Mouse (Mus musculus): ENCODE results near the gene Cchcr1.

Gene Cchcr1

DNA sequence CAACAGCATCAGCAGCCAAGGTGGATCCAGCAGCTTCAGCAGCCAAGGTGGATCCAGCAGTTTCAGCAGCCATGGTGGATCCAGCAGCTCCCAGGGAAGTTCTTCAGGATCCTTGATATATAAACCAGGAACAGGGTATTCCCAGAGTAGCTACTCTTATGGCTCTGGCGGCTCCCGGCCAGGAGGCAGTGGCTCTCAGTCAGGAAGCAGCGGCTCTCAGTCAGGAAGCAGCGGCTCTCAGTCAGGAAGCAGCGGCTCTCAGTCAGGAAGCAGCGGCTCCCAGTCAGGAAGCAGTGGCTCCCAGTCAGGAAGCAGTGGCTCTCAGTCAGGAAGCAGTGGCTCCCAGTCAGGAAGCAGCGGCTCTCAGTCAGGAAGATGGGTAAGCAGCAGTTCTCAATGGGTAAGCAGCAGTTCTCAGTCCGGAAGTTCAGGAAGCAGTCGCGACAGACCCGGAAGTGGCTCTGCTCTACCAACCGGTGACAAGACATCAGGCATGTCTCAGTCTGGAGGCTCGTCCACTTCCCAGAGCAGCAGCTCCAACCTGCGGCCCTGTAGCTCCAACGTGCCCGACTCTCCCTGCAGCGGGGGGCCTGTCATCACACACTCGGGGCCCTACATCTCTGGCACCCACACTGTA is 38.0 kb downstream of the Cchcr1 start:
- no peak for DNase-seq (ENCODE audit: low spot score in 2 of 2)

DNA sequence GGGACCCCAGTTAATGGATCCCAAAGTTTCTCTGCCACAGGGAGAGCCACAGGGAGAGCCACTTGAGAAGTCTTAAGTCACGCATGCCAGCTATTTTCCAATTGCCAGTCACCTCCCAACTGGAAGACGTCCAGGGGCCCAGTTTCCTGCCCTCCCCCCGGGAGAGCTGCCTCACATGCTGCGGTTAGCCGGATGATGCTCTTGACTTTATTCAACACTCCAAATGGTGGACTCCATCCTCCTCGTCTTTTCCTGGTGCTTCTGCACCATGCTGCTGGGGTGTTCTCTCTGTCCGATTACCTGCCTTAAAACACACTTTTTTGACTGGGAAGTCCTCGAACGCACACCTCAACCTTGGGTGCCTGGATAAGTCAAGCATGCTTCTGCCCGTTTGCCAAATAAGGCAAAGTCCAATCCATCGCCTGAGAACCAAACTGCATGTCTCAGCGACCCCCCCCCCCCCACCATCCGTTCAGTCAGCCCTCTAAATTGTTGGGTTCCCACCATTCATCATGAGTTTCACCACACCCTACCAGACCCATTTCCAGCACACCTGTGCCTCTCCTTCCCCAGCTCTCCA is 39.4 kb downstream of the Cchcr1 start:
- DNase-seq (ENCODE audit: low spot score in 2 of 2): no peak

DNA sequence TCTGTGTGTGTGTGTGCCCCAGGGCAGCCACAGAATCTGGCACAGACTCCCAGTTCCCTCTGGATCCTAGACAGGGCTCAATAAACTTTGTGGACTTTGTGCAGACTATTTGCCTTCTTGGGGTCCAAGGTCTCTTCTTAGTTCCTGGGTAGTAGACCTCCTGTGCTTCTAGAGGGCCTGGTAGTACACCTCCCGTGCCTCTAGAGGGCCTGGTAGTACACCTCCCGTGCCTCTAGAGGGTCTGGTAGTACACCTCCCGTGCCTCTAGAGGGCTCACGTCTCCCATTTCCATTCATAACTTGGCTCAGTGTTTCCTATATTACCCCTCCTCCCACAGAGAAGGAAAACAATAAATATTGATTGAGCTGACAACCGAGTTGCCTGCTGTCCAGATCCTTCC is 39.9 kb downstream of the Cchcr1 start:
- DNase-seq (ENCODE audit: low spot score in 2 of 2): peak in 1 of 2 experiments; percentile 34

DNA sequence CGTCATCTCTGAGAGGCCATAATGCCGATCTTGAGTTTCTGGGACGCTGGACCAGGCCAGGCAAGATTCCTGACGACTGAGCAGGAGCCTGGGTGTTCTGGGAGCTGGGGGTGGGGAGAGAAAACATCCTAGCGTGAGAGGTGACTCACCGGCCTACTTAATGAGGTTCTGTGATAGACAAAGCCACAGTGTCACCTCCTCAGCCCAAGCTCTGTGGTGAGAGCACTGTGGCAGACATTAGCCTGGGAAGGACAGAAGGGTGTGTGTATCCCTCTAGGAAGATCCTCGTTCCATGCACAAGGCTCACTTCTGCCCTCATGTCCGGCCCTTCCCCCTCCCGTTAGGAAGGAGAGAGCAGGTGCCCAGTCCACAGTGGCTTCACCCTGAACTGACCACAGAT is 40.5 kb downstream of the Cchcr1 start:
- DNase-seq (ENCODE audit: low spot score in 2 of 2): no peak

DNA sequence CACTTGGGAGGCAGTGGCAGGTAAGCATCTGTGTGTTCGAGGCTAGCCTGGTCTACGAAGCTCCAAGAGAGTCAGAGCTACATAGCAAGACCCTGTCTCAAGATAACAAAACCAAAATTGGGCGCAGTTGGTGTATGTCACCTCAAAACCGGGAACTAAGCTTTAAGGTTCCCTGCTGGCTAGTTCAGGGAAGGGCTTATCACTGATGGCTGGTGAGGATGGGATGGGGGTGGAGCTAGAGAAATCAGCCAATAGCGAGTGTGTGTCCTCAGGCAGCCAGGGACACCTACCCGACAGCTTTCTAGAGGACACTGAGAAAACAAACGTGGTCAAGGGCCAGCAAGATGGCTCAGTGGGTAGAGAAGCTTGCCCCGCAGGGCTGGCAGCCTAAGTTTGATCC is 41.3 kb downstream of the Cchcr1 start:
- no peak for DNase-seq (ENCODE audit: low spot score in 2 of 2)

- no peak for DNase-seq (ENCODE audit: low spot score in 2 of 2)
Measured at GRCm38 (mm10) chr17:35567150-35567549, 50.2 kb downstream of the Cchcr1 start, which contains the start of gene 2300002M23Rik. TSS of gene 2300002M23Rik (plus strand) at chr17:35567450.

- DNase-seq (ENCODE audit: low spot score in 2 of 2): no peak
Measured at GRCm38 (mm10) chr17:35567767-35568166, 50.9 kb downstream of the Cchcr1 start.

DNA sequence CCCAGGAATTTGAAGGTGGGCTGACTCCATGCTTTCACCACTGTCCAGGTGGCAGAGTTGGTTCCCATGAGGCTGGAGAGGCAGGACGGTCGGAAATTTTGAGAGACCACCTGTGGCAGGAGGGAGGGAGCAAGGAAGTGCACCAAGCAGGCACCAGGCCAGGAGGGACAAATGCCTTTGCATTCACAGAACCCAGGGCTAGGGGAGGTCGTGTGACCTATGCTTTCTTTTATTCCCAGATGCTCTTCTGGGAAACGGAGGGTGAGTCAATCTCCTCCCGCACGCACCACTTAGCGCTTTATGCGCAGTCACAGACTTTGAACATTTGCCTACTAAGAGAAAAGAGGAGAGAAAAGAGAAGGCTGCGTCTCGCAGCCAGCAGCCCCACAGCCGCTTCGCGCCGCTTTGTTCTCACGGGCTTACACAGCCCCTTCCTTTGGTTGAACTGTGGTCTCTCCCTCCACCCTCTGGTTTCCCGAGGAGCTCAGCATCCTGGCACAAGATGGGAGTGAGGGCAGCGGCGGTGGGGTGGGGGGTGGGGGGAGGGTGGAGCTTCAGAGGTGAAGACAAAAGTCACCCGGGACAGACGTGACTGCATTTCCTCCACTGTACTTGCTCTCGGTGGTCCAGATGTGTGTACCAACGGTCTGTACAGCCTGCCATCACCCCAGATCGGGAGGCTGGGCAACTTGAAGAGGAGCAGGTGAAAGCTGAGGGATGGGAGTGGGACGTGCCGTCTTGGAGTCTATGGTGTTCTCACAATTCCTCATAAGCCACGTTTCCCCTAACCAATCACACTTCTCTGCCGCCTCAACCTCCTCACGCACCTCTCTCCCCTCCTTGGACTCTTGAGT is 52.4 kb downstream of the Cchcr1 start:
- no peak for DNase-seq (ENCODE audit: low spot score in 2 of 2)

GRCm38 (mm10) chr17:35570836-35571235 is 53.9 kb downstream of the Cchcr1 start:
- no peak for DNase-seq (ENCODE audit: low spot score in 2 of 2)

- no peak for DNase-seq (ENCODE audit: low spot score in 2 of 2)
Measured at GRCm38 (mm10) chr17:35571477-35571876, 54.6 kb downstream of the Cchcr1 start.

GRCm38 (mm10) chr17:35578211-35578610 is 61.3 kb downstream of the Cchcr1 start:
- peak in 1 of 2 experiments; percentile 80 for DNase-seq (ENCODE audit: low spot score in 2 of 2)

All from left cerebral cortex, adult 9 months (tissue).